Mouse (Mus musculus) megakaryocyte, embryonic 14.5 days (primary cell): ENCODE measurements around the gene Rprml.

ENCODE experiments used
- FLI1 ChIP-seq: IDR thresholded peaks from 2 replicates; pipeline ENCODE4 v1.6.1; 2012; ENCODE audit warnings: low read length, inconsistent platforms, mixed read lengths
- GATA1 ChIP-seq: IDR thresholded peaks from 3 replicates; pipeline ENCODE4 v1.6.1; 2012; ENCODE audit warnings: mixed read lengths, low read length, inconsistent platforms, borderline replicate concordance

DNA sequence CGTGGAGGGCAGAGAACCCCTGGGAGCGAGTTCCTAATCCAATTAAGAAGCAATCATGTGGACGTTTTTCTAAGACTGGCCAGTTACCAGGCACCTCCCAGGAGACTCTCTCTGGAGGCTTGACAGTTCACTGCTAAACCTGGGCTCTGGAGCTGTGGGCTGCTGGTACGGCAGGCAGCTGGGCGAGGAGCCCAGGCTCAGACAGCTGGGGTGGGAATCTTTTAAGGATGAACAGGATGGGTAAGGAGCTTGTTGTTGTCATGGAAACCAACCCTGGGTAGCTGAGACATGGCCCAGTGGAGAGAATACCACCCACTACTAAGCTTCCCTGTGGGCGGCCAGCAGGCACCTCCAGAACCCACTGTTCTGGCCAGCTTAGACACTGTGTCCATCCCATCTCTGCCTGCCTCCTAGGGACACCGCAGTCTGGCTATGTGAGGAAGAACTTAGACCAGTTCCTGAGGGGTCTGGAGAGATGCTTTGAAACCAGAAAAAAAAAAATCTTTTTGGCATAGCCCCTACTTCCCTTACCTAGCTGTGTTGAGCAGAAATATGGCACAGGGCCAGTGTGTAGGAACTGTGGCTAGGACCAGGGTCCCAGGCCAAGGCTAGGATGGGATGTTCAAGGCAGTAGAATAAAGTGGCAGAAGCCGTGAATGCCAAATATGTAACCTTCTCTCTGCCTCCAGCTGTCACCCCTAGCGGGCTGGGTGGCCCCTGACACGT is 17.0 kb downstream of the Rprml start:
- TF ChIP-seq FLI1 (no peak), GATA1 (no peak)
